Mouse (Mus musculus): Measurements from ENCODE around the gene Cybrd1. TPM values are rescaled to one million over a fixed set of nuclear protein-coding genes. Genes with fewer than 3 reads are reported as not detected.

The Cybrd1 gene
- polyA plus RNA-seq (2017; shearing (Covaris generic)), result under 1 TPM; 0.52 to 0.99 TPM

GRCm38 (mm10) chr2:71117797-71118708 lies at the start of gene Cybrd1:
TSS of gene Cybrd1 (plus strand) at chr2:71117923.

Other genes with a start within 250 kb of the Cybrd1 start
- 10 to 100 TPM; 33.9 to 49.2 TPM for gene Dcaf17, start 62.6 kb upstream of the Cybrd1 start, polyA plus RNA-seq (2017; shearing (Covaris generic))
- gene Mettl8, start 62.3 kb upstream of the Cybrd1 start, polyA plus RNA-seq (2017; shearing (Covaris generic)), result 10 to 100 TPM; 12.1 to 16.7 TPM
- 10 to 100 TPM; 48.3 to 55.0 TPM for gene Dync1i2, start 93.8 kb downstream of the Cybrd1 start, polyA plus RNA-seq (2017; shearing (Covaris generic))
- gene Slc25a12, start 249.8 kb downstream of the Cybrd1 start, polyA plus RNA-seq (2017; shearing (Covaris generic)), result 10 to 100 TPM; 87.7 to 92.5 TPM